Mouse (Mus musculus): ENCODE data around the gene Ak1.

The Ak1 gene

GRCm38 (mm10) chr2:32621517-32621859, at the start of gene Ak1:
TSS of gene Ak1 (plus strand) at chr2:32621758.
- DNase-seq = no peak

- no peak for DNase-seq
Measured at GRCm38 (mm10) chr2:32572196-32572595, 49.4 kb upstream of the Ak1 start.

GRCm38 (mm10) chr2:32574497-32574896, 47.1 kb upstream of the Ak1 start, which contains the start of gene Pip5kl1:
TSS of gene Pip5kl1 (plus strand) at chr2:32574797.
- DNase-seq = no peak

- peak; percentile 68 for DNase-seq
Measured at GRCm38 (mm10) chr2:32574901-32575585, 46.5 kb upstream of the Ak1 start.

- DNase-seq = peak; percentile 68
Measured at GRCm38 (mm10) chr2:32575586-32576160, 45.9 kb upstream of the Ak1 start, which contains the start of gene 9430097D07Rik. TSS of gene 9430097D07Rik (minus strand) at chr2:32575684.

GRCm38 (mm10) chr2:32576532-32576931, 45.0 kb upstream of the Ak1 start:
- DNase-seq = no peak

GRCm38 (mm10) chr2:32578146-32579046, 43.2 kb upstream of the Ak1 start:
- no peak for DNase-seq

- DNase-seq = peak; percentile 32
Measured at GRCm38 (mm10) chr2:32581450-32582095, 40.0 kb upstream of the Ak1 start.

GRCm38 (mm10) chr2:32582830-32583799, 38.4 kb upstream of the Ak1 start:
- peak; percentile 83 for DNase-seq

GRCm38 (mm10) chr2:32585149-32585714, 36.3 kb upstream of the Ak1 start:
- no peak for DNase-seq

- DNase-seq = peak; percentile 92
Measured at GRCm38 (mm10) chr2:32586871-32587351, 34.6 kb upstream of the Ak1 start, which contains the start of gene St6galnac4. TSS of gene St6galnac4 (plus strand) at chr2:32587095.

- DNase-seq = peak; percentile 44
Measured at GRCm38 (mm10) chr2:32587731-32588321, 33.7 kb upstream of the Ak1 start.

GRCm38 (mm10) chr2:32589213-32589795, 32.3 kb upstream of the Ak1 start:
- DNase-seq = no peak

GRCm38 (mm10) chr2:32590224-32590623, 31.3 kb upstream of the Ak1 start:
- DNase-seq = no peak

GRCm38 (mm10) chr2:32591249-32591648, 30.3 kb upstream of the Ak1 start:
- DNase-seq = no peak

GRCm38 (mm10) chr2:32596725-32597124, 24.8 kb upstream of the Ak1 start:
- no peak for DNase-seq

- no peak for DNase-seq
Measured at GRCm38 (mm10) chr2:32597248-32597647, 24.3 kb upstream of the Ak1 start.

- DNase-seq = no peak
Measured at GRCm38 (mm10) chr2:32597699-32598098, 23.9 kb upstream of the Ak1 start.

- no peak for DNase-seq
Measured at GRCm38 (mm10) chr2:32598506-32598905, 23.1 kb upstream of the Ak1 start.

- no peak for DNase-seq
Measured at GRCm38 (mm10) chr2:32599409-32599808, 22.1 kb upstream of the Ak1 start, which contains the start of gene St6galnac6. TSS of gene St6galnac6 (plus strand) at chr2:32599709.
